ENCODE assay signal across 16 mouse cellular contexts in genomic region chr8:116873586-116873985, GRCm38 (mm10). TPM values are rescaled to one million over a fixed set of nuclear protein-coding genes. Genes with fewer than 3 reads are reported as not detected.
A peak's percentile ranks its signal among the peaks of the same experiment; 100 is the strongest.
DNase-seq lines count a peak whose midpoint lies in the region; TF ChIP-seq lines count a peak whose summit lies in the region.
"Had no signal": no experiment of that assay in that cellular context is flagged by ENCODE, and none has a peak within 500 bp of the region (broad histone marks: within the 10 kb centered on the region; RNA-seq: fewer than 3 reads in every experiment).

No protein-coding gene starts in this region.

- no peak for TF ChIP-seq POLR2A in bone marrow, adult 2 months (IDR thresholded peaks at IDR 0.05; ENCODE audit: borderline replicate concordance, control insufficient read depth, low read depth, low read length)

- intact Hi-C loops in heart, postnatal 25 days (cut with DNase I), result no loop called here

- peak overlapping the region; percentile 53; the same call in 1 of the 2 replicates for H3K27ac ChIP-seq in bone marrow, adult 2 months (ENCODE audit: control insufficient read depth, insufficient read depth, low read depth, low read length, poor library complexity)
- H3K27ac ChIP-seq: embryonic facial prominence, embryonic 10.5 days; gastrocnemius, adult 2 months; heart, embryonic 13.5 days; hindbrain, embryonic 12.5 days had no signal

- H3K4me3 ChIP-seq in bone marrow, adult 2 months (replicated peaks; ENCODE audit: control insufficient read depth, low read depth, low read length), result no peak overlapping the region
- H3K4me3 ChIP-seq: embryonic facial prominence, embryonic 10.5 days; gastrocnemius, adult 2 months; heart, embryonic 13.5 days; hindbrain, embryonic 12.5 days had no signal

- TF ChIP-seq CTCF in bone marrow, adult 2 months (IDR thresholded peaks at IDR 0.05; ENCODE audit: control insufficient read depth, insufficient read depth, low read length), result no peak

- peak; percentile 66 for DNase-seq in heart, adult 11 months
- DNase-seq in heart, postnatal 25 days (ENCODE audit: low spot score), result no peak
- DNase-seq in thymus, postnatal 14 days, result peak; percentile 50
- DNase-seq in left cerebral cortex, adult 18-20 months (ENCODE audit: low spot score in 2 of 2), result no peak
- DNase-seq in retina, embryonic 14.5 days (ENCODE audit: low spot score), result no peak
- DNase-seq in kidney, postnatal 36 days, result no peak
- DNase-seq: cerebellum, adult 18-20 months; cerebellum, adult 9-11 months; cerebellum, postnatal 36 days; gastrocnemius, adult 2 months; gastrocnemius, postnatal 25 days; heart, postnatal 4 days had no signal

- WGBS in bone marrow, adult 2 months, result 75% methylated on average over 11 of the region's 11 CpGs

- H3K4me1 ChIP-seq in bone marrow, adult 2 months (ENCODE audit: control insufficient read depth, insufficient read depth, low read length), result no peaks in the 10 kb centered on the region; the same call in 1 of the 2 replicates
- H3K4me1 ChIP-seq: heart, embryonic 13.5 days; hindbrain, embryonic 12.5 days had no signal

RNA-seq across cellular contexts. Expression of gene Cmc2, which starts 47.7 kb away (rescaled TPM):
- 10 to 100 TPM; 73.9 to 75.2 TPM for total RNA-seq in heart, postnatal 25 days (2021)
- 51.2 and 63.1 TPM in 2 replicates for polyA plus RNA-seq in bone marrow, adult 2 months (2011; ENCODE audit: insufficient read depth, insufficient read length, low replicate concordance, missing spikeins)
- 10 to 100 TPM; 17.8 to 18.2 TPM for total RNA-seq in left cerebral cortex, adult 18-20 months (2021)

RNA-seq across cellular contexts. Expression of gene Cenpn, which starts 47.9 kb away (rescaled TPM):
- under 1 TPM; 0.88 to 0.92 TPM for total RNA-seq in heart, postnatal 25 days (2021)
- polyA plus RNA-seq in bone marrow, adult 2 months (2011; ENCODE audit: insufficient read depth, insufficient read length, low replicate concordance, missing spikeins), result 18.4 and 21.8 TPM in 2 replicates
- 1 to 10 TPM; 1.0 to 2.0 TPM for total RNA-seq in left cerebral cortex, adult 18-20 months (2021)

Comparison
In these comparisons a context has a peak if more than half of its experiments do, and no peak if none do; other contexts are left out.
1. DNase-seq: peak in heart, adult 11 months (single experiment) and thymus, postnatal 14 days (single experiment); none in heart, postnatal 25 days (single experiment), left cerebral cortex, adult 18-20 months (0 of 2), retina, embryonic 14.5 days (single experiment) and kidney, postnatal 36 days (0 of 2).